Mouse (Mus musculus) liver, embryonic 11.5 days (tissue): ENCODE measurements around the gene Ptges2. TPM values are rescaled to one million over a fixed set of nuclear protein-coding genes. Genes with fewer than 3 reads are reported as not detected.

Experiments
- ATAC-seq: fragments of 200-750 bp; cut with Nextera tagmentation; replicated peaks from 2 replicates; pipeline ENCODE4 v1.8.0; 2017; ENCODE audit warnings: moderate number of reproducible peaks, mild to moderate bottlenecking, moderate TSS enrichment, moderate library complexity; ENCODE audit not compliant: low FRiP score
- DNase-seq: peaks from one replicate; pipeline ENCODE4 v3.0.0-alpha.2; 2017; ENCODE audit warnings: low spot score
- H3K27ac ChIP-seq: fragments of 300-500 bp; sonication (generic); 2 replicates; pipeline ENCODE4 v1.5.1; 2014; ENCODE audit warnings: mild to moderate bottlenecking, low read depth, low read length, control low read depth
- H3K27me3 ChIP-seq: fragments of 300-500 bp; sonication (generic); replicated peaks from 2 replicates; pipeline ENCODE4 v1.6.1; 2014; ENCODE audit warnings: low read length, mixed read lengths; ENCODE audit not compliant: control insufficient read depth, insufficient read depth
- H3K36me3 ChIP-seq: fragments of 300-500 bp; sonication (generic); 2 replicates; pipeline ENCODE4 v1.6.1; 2014; ENCODE audit warnings: mild to moderate bottlenecking, low read length, moderate library complexity, mixed read lengths; ENCODE audit not compliant: control insufficient read depth, insufficient read depth
- H3K4me1 ChIP-seq: fragments of 300-500 bp; sonication (generic); replicated peaks from 2 replicates; pipeline ENCODE4 v1.6.1; 2014; ENCODE audit warnings: low read length, mixed read lengths; ENCODE audit not compliant: control insufficient read depth, insufficient read depth
- H3K4me2 ChIP-seq: fragments of 300-500 bp; sonication (generic); 2 replicates; pipeline ENCODE4 v1.6.1; 2014; ENCODE audit warnings: mild to moderate bottlenecking, control low read depth, moderate library complexity
- H3K4me3 ChIP-seq: fragments of 300-500 bp; sonication (generic); 2 replicates; pipeline ENCODE4 v1.5.1; 2014; ENCODE audit warnings: low read depth, low read length, control low read depth
- H3K9ac ChIP-seq: fragments of 300-500 bp; sonication (generic); 2 replicates; pipeline ENCODE4 v1.6.1; 2014; ENCODE audit warnings: low read depth, low read length, control low read depth
- H3K9me3 ChIP-seq: fragments of 300-500 bp; sonication (generic); 2 replicates; pipeline ENCODE4 v1.6.1; 2016; ENCODE audit warnings: low read length, inconsistent platforms, mixed read lengths; ENCODE audit not compliant: control insufficient read depth
- WGBS: fragments of 180-500 bp; shearing (Covaris S2); extraction: QIAGEN DNeasy Blood & Tissue Kit; methylation state at CpG from one replicate; pipeline ENCODE4 v1.1.7; 2014; 5-methylcytosine and 5-hydroxymethylcytosine counted together
- polyA plus RNA-seq: library from polyadenylated mRNA; unstranded; fragments of >200 nt; fragmentation: Nextera tagmentation; extraction: Ambion mirVana; gene quantifications from 2 replicates; pipeline ENCODE4 v1.2.1, GENCODE M21; 2014

The Ptges2 gene
- polyA plus RNA-seq, 1 experiment from 2014 or later: 23.0 TPM

- ATAC-seq: no peak
- DNase-seq: no peak
- Histone ChIP-seq H3K4me3 (no peak overlapping the region), H3K27me3 (no peaks in the 10 kb centered on the region), H3K4me2 (no peak overlapping the region; the same call in 1 of the 2 replicates), H3K9me3 (no peaks in the 10 kb centered on the region), H3K4me1 (peaks cover 55% of the 10 kb centered on the region), H3K9ac (0 out of 2 replicates have a peak overlapping the region, but pooled peaks have one; percentile 3), H3K36me3 (peaks cover 3% of the 10 kb centered on the region; the same call in 1 of the 2 replicates), H3K27ac (peak overlapping the region; percentile 69)
- WGBS: 45% methylated on average over 3 of the region's 3 CpGs
Measured at GRCm38 (mm10) chr2:32424796-32425195, 29.1 kb downstream of the Ptges2 start.

GRCm38 (mm10) chr2:32425568-32425967, 29.9 kb downstream of the Ptges2 start:
- no peak for ATAC-seq
- Histone ChIP-seq H3K9ac (no peak overlapping the region), H3K9me3 (no peaks in the 10 kb centered on the region), H3K27me3 (no peaks in the 10 kb centered on the region), H3K27ac (peak overlapping the region; percentile 32; the same call in 1 of the 2 replicates), H3K4me2 (no peak overlapping the region), H3K36me3 (no peaks in the 10 kb centered on the region), H3K4me1 (peaks cover 60% of the 10 kb centered on the region), H3K4me3 (no peak overlapping the region)
- 65% methylated on average over 5 of the region's 5 CpGs for WGBS
- DNase-seq: no peak

- H3K4me1 ChIP-seq: peaks cover 63% of the 10 kb centered on the region
- H3K27me3 ChIP-seq: no peaks in the 10 kb centered on the region
- ATAC-seq (no peak), DNase-seq (no peak)
- H3K4me3 ChIP-seq: no peak overlapping the region
- no peak overlapping the region for H3K9ac ChIP-seq
- 100% methylated on average over 1 of the region's 1 CpGs for WGBS
- no peaks in the 10 kb centered on the region for H3K36me3 ChIP-seq
- H3K27ac ChIP-seq: no peak overlapping the region
- H3K4me2 ChIP-seq: no peak overlapping the region
- no peaks in the 10 kb centered on the region for H3K9me3 ChIP-seq
Measured at GRCm38 (mm10) chr2:32426141-32426540, 30.4 kb downstream of the Ptges2 start.

- no peaks in the 10 kb centered on the region for H3K36me3 ChIP-seq
- no peak overlapping the region for H3K4me3 ChIP-seq
- H3K9me3 ChIP-seq: no peaks in the 10 kb centered on the region
- DNase-seq (no peak), ATAC-seq (no peak)
- no peak overlapping the region for H3K9ac ChIP-seq
- H3K4me1 ChIP-seq: peaks cover 57% of the 10 kb centered on the region
- WGBS: 84% methylated on average over 5 of the region's 5 CpGs
- no peak overlapping the region for H3K4me2 ChIP-seq
- no peak overlapping the region for H3K27ac ChIP-seq
- no peaks in the 10 kb centered on the region for H3K27me3 ChIP-seq
Measured at GRCm38 (mm10) chr2:32427720-32428119, 32.0 kb downstream of the Ptges2 start.

GRCm38 (mm10) chr2:32428262-32428722, 32.6 kb downstream of the Ptges2 start:
- no peak overlapping the region for H3K27ac ChIP-seq
- 63% methylated on average over 8 of the region's 8 CpGs for WGBS

GRCm38 (mm10) chr2:32429215-32429891, 33.7 kb downstream of the Ptges2 start:
- peak; percentile 43; the same call in 1 of the 2 replicates for ATAC-seq
- H3K9ac ChIP-seq: no peak overlapping the region
- H3K9me3 ChIP-seq: no peaks in the 10 kb centered on the region
- H3K27ac ChIP-seq: no peak overlapping the region
- H3K27me3 ChIP-seq: no peaks in the 10 kb centered on the region
- DNase-seq: no peak
- H3K4me1 ChIP-seq: peaks cover 42% of the 10 kb centered on the region
- no peak overlapping the region for H3K4me2 ChIP-seq
- H3K36me3 ChIP-seq: no peaks in the 10 kb centered on the region
- WGBS: 59% methylated on average over 4 of the region's 4 CpGs
- H3K4me3 ChIP-seq: no peak overlapping the region

More at GRCm38 (mm10) chr2:32428262-32428722, 32.6 kb downstream of the Ptges2 start:
- no peak overlapping the region for H3K9ac ChIP-seq
- no peak for DNase-seq
- H3K9me3 ChIP-seq: no peaks in the 10 kb centered on the region
- no peak for ATAC-seq
- H3K4me3 ChIP-seq: no peak overlapping the region
- no peak overlapping the region for H3K4me2 ChIP-seq
- H3K36me3 ChIP-seq: no peaks in the 10 kb centered on the region
- peaks cover 51% of the 10 kb centered on the region for H3K4me1 ChIP-seq
- H3K27me3 ChIP-seq: no peaks in the 10 kb centered on the region

- no peak for ATAC-seq
- Histone ChIP-seq H3K27ac (peak overlapping the region; percentile 29; the same call in 1 of the 2 replicates), H3K4me1 (peaks cover 29% of the 10 kb centered on the region), H3K36me3 (no peaks in the 10 kb centered on the region), H3K27me3 (no peaks in the 10 kb centered on the region), H3K9me3 (no peaks in the 10 kb centered on the region), H3K9ac (peak overlapping the region; percentile 45; the same call in 1 of the 2 replicates), H3K4me2 (peak overlapping the region; percentile 60), H3K4me3 (peak overlapping the region; percentile 36)
- WGBS: 35% methylated on average over 18 of the region's 18 CpGs
- DNase-seq: peak; percentile 73
Measured at GRCm38 (mm10) chr2:32430701-32431676, 35.3 kb downstream of the Ptges2 start.

- H3K4me3 ChIP-seq: no peak overlapping the region
- H3K27me3 ChIP-seq: no peaks in the 10 kb centered on the region
- H3K27ac ChIP-seq: 0 out of 2 replicates have a peak overlapping the region, but pooled peaks have one; percentile 19
- DNase-seq (no peak), ATAC-seq (no peak; the same call in 1 of the 2 replicates)
- 68% methylated on average over 3 of the region's 3 CpGs for WGBS
- H3K9me3 ChIP-seq: no peaks in the 10 kb centered on the region
- no peak overlapping the region for H3K9ac ChIP-seq
- H3K4me1 ChIP-seq: peaks cover 22% of the 10 kb centered on the region
- no peaks in the 10 kb centered on the region for H3K36me3 ChIP-seq
- no peak overlapping the region for H3K4me2 ChIP-seq
Measured at GRCm38 (mm10) chr2:32436686-32437372, 41.1 kb downstream of the Ptges2 start.
